Mouse (Mus musculus) E14TG2a.4 (cell line): ENCODE measurements at regions not wholly inside any gene's neighbourhood (a gene's known extent, or its start where the extent isn't known, plus 50 kb on each side); places are given as distances from the start of the nearest gene placed in this dataset.
A peak's percentile ranks its signal among the peaks of the same experiment; 100 is the strongest.
"Not testable (repeated sequence)": the region's sequence is repeated elsewhere in the genome, so short reads cannot be mapped to it uniquely, and the experiment has no call there.

Source experiments
- H3K27me3 ChIP-seq: 2 replicates; pipeline ENCODE4 v1.6.1; 2014; ENCODE audit warnings: low read length, control low read depth; ENCODE audit not compliant: insufficient read depth
- H3K36me3 ChIP-seq: 2 replicates; pipeline ENCODE4 v1.6.1; 2014; ENCODE audit warnings: low read length, control low read depth; ENCODE audit not compliant: insufficient read depth
- H3K4me1 ChIP-seq: replicated peaks from 2 replicates; pipeline ENCODE4 v1.6.1; 2014; ENCODE audit warnings: low read depth, low read length, control low read depth
- H3K4me3 ChIP-seq: replicated peaks from 2 replicates; pipeline ENCODE4 v1.5.1; 2014; ENCODE audit warnings: mild to moderate bottlenecking, low read length
- H3K9me3 ChIP-seq: 2 replicates; pipeline ENCODE4 v1.6.1; 2014; ENCODE audit warnings: low read length, control low read depth
- CTCF ChIP-seq: conservative IDR thresholded peaks from 2 replicates; pipeline ENCODE4 v1.5.1; 2014; ENCODE audit warnings: low read length
- NANOG ChIP-seq: IDR thresholded peaks from 2 replicates; pipeline ENCODE4 v1.6.1; 2014; ENCODE audit warnings: borderline replicate concordance, low read length, mixed read lengths
- POU5F1 ChIP-seq: IDR thresholded peaks from 2 replicates; pipeline ENCODE4 v1.6.1; 2014; ENCODE audit warnings: low read length, borderline replicate concordance

DNA sequence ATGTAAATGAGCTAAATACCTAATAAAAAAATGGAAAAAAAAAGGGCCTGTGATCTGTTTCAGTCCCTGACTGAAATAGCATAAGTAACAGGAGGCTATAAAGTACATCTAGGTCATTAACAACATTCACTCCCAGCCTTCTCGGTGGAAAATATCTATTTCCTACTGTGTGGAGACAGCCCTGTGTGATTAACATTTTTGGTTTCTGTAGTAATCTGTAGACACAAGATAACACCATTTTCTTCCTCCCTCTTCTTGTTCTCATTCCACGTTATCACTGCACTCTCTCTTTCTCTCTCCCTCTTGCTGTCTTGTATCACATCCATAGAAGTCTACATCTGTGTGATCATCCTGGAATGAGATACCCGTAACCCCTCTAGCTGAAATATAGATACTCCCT, 349.5 kb upstream of the Pabpc5 start:
- TF ChIP-seq CTCF = no peak
- no peak for TF ChIP-seq NANOG
- TF ChIP-seq POU5F1 = no peak
- no peaks in the 10 kb centered on the region for H3K9me3 ChIP-seq

DNA sequence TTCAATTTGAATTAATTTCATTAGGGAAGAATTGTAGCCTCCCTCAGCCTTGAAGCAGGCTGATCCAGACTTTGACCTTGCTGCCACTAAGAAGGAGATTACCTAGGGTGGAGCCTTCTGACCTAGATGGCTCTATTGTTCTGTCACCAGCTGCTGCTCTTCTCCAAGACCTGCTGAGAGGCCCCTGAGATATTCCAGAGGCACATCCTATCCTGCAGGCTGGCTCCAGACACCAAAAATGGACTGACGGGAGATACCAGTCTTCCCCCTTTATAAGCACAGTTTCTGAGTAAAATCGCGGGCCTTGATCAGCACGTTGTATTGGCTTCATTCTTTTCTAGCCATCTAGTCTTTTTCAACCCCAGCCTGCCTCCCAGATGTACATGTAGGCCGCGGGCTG, 311.0 kb upstream of the Pabpc5 start:
- not testable (repeated sequence) for H3K4me1 ChIP-seq, H3K27me3 ChIP-seq, H3K36me3 ChIP-seq, H3K9me3 ChIP-seq, H3K4me3 ChIP-seq

More for the DNA sequence above, 349.5 kb upstream of the Pabpc5 start:
- Histone ChIP-seq H3K4me3 (no peak overlapping the region), H3K27me3 (no peaks in the 10 kb centered on the region), H3K36me3 (no peaks in the 10 kb centered on the region), H3K4me1 (no peaks in the 10 kb centered on the region)

DNA sequence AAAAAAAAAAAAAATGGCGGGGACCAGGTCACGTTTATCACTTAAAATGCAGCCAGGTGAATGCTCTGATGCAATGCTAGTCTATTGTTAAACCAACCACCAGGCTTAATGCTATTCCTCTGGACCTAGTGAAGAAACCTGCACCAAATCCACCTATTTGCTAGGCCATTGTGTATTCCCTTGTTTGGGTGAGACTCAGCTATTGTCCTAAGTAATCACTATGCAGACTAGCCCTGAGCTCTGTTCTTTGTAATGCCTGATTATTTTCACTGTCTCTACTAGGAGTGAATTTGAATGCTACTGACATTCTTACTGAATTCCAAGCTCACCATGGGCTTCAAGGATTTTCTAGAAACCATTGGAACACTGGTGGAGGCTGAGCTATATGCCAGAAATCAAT, 305.3 kb upstream of the Pabpc5 start:
- TF ChIP-seq POU5F1 (no peak), CTCF (no peak), NANOG (peak; percentile 83; the same call in 1 of the 2 replicates)
- no peaks in the 10 kb centered on the region for H3K27me3 ChIP-seq
- H3K4me1 ChIP-seq = no peaks in the 10 kb centered on the region
- no peak overlapping the region for H3K4me3 ChIP-seq
- no peaks in the 10 kb centered on the region for H3K36me3 ChIP-seq
- H3K9me3 ChIP-seq = peaks cover 6% of the 10 kb centered on the region
